Mouse (Mus musculus) MEL (cell line): ENCODE results near the gene Gm10188.

Experiments used
- CTCF ChIP-seq, 3 experiments: IDR thresholded peaks in 2 of 3; conservative IDR thresholded peaks in 1 of 3; 2 replicates each; pipeline ENCODE4 v1.5.1; 2011 to 2012; ENCODE audit warnings: low read length in 3 of 3, low read depth in 2 of 3, mild to moderate bottlenecking in 2 of 3, improper control_type of control experiment in 1 of 3, inconsistent platforms in 1 of 3, mixed read lengths in 1 of 3, moderate library complexity in 1 of 3; ENCODE audit not compliant: control insufficient read depth in 1 of 3, insufficient read depth in 1 of 3, poor library complexity in 1 of 3, severe bottlenecking in 1 of 3
- ELF1 ChIP-seq: IDR thresholded peaks from 2 replicates; pipeline ENCODE4 v1.6.1; 2014; ENCODE audit warnings: low read depth, mild to moderate bottlenecking, inconsistent platforms, low read length, improper control_type of control experiment, moderate library complexity
- NELFE ChIP-seq: IDR thresholded peaks from 2 replicates; pipeline ENCODE4 v1.6.1; 2011; ENCODE audit warnings: low read depth, low read length, improper control_type of control experiment
- USF1 ChIP-seq: IDR thresholded peaks from 2 replicates; pipeline ENCODE4 v1.6.1; 2014; ENCODE audit warnings: low read depth, mild to moderate bottlenecking, inconsistent platforms, low read length, improper control_type of control experiment, moderate library complexity

DNA sequence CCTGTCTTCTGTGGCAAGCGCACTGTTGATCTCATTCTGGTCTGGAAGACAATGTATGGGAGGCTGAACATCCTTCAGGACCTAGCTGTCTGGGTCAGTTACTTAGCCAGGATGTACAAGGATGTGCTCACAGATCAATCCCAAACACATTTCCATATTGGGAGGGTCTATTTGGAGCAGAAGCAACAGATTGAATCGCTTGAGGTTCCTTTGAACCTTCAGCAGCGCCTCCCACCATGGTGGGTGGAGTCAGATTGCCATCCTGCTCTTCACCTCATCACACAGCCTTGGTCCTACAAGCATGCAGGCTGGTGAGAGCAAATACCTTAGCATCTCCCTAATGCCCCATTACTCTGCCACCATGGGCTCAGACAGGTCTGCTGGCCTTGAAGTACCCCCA, 35.8 kb downstream of the Gm10188 start:
- TF ChIP-seq CTCF (IDR thresholded peaks at IDR 0.05 in 2 of 3, conservative IDR thresholded peaks at IDR 0.05 in 1 of 3; ENCODE audit: control insufficient read depth in 1 of 3, insufficient read depth in 1 of 3, low read depth in 2 of 3, low read length in 3 of 3, poor library complexity in 1 of 3, severe bottlenecking in 1 of 3) (no peak), ELF1 (no peak), NELFE (no peak), USF1 (no peak)
